Mouse (Mus musculus): ENCODE measurements at regions not wholly inside any gene's neighbourhood (a gene's known extent, or its start where the extent isn't known, plus 50 kb on each side); places are given as distances from the start of the nearest gene placed in this dataset.

GRCm38 (mm10) chr12:92601673-92602072 is 752.7 kb upstream of the Sel1l start:
- Histone ChIP-seq H3K9ac (ENCODE audit: insufficient read depth, low read depth, low read length, poor library complexity, severe bottlenecking) (no peak overlapping the region), H3K36me3 (ENCODE audit: control insufficient read depth, insufficient read depth, low read length, poor library complexity, severe bottlenecking) (no peaks in the 10 kb centered on the region), H3K4me3 (ENCODE audit: insufficient read depth in 1 of 2, low read depth in 1 of 2, low read length in 2 of 2, poor library complexity in 1 of 2, severe bottlenecking in 1 of 2) (no peak overlapping the region), H3K27ac (ENCODE audit: insufficient read depth, low read depth, low read length, poor library complexity, severe bottlenecking) (no peak overlapping the region), H3K4me1 (ENCODE audit: control insufficient read depth in 2 of 2, insufficient read depth in 2 of 2, low read length in 2 of 2, poor library complexity in 1 of 2) (no peaks in the 10 kb centered on the region), H3K9me3 (ENCODE audit: control insufficient read depth, insufficient read depth, low read depth, low read length) (no peaks in the 10 kb centered on the region)
- no peak for TF ChIP-seq MAFK (IDR thresholded peaks at IDR 0.05; ENCODE audit: insufficient read depth, low read depth, low read length)
- TF ChIP-seq ZC3H11A (IDR thresholded peaks at IDR 0.05; ENCODE audit: borderline replicate concordance, low read depth, low read length): no peak
- TF ChIP-seq ZNF384 (IDR thresholded peaks at IDR 0.05; ENCODE audit: low read depth, low read length): no peak
- no peak for TF ChIP-seq CHD2 (IDR thresholded peaks at IDR 0.05; ENCODE audit: low read depth, low read length)
- TF ChIP-seq HCFC1 (IDR thresholded peaks at IDR 0.05; ENCODE audit: borderline replicate concordance, insufficient read depth, low read length): no peak
- in situ Hi-C loops (cut with MboI; ENCODE audit: low sequenced_read_pairs in 2 of 2, unreplicated experiment in 2 of 2): no loop called here
- DNase-seq (ENCODE audit: low read depth, low spot score): no peak

- DNase-seq (ENCODE audit: low read depth, low spot score): no peak
- no peak overlapping the region for H3K4me3 ChIP-seq (ENCODE audit: insufficient read depth in 1 of 2, low read depth in 1 of 2, low read length in 2 of 2, poor library complexity in 1 of 2, severe bottlenecking in 1 of 2)
- no peak overlapping the region for H3K27ac ChIP-seq (ENCODE audit: insufficient read depth, low read depth, low read length, poor library complexity, severe bottlenecking)
- TF ChIP-seq ZNF384 (IDR thresholded peaks at IDR 0.05; ENCODE audit: low read depth, low read length): no peak
- no peak for TF ChIP-seq ZC3H11A (IDR thresholded peaks at IDR 0.05; ENCODE audit: borderline replicate concordance, low read depth, low read length)
- TF ChIP-seq CHD2 (IDR thresholded peaks at IDR 0.05; ENCODE audit: low read depth, low read length): no peak
- no peak for TF ChIP-seq MAFK (IDR thresholded peaks at IDR 0.05; ENCODE audit: insufficient read depth, low read depth, low read length)
- TF ChIP-seq HCFC1 (IDR thresholded peaks at IDR 0.05; ENCODE audit: borderline replicate concordance, insufficient read depth, low read length): no peak
- no peaks in the 10 kb centered on the region for H3K9me3 ChIP-seq (ENCODE audit: control insufficient read depth, insufficient read depth, low read depth, low read length)
- in situ Hi-C loops (cut with MboI; ENCODE audit: low sequenced_read_pairs in 2 of 2, unreplicated experiment in 2 of 2): no loop called here
- no peaks in the 10 kb centered on the region for H3K4me1 ChIP-seq (ENCODE audit: control insufficient read depth in 2 of 2, insufficient read depth in 2 of 2, low read length in 2 of 2, poor library complexity in 1 of 2)
- H3K9ac ChIP-seq (ENCODE audit: insufficient read depth, low read depth, low read length, poor library complexity, severe bottlenecking): no peak overlapping the region
- H3K36me3 ChIP-seq (ENCODE audit: control insufficient read depth, insufficient read depth, low read length, poor library complexity, severe bottlenecking): no peaks in the 10 kb centered on the region
Observed at GRCm38 (mm10) chr12:92589725-92590124, 740.8 kb upstream of the Sel1l start.

- TF ChIP-seq CHD2 (IDR thresholded peaks at IDR 0.05; ENCODE audit: low read depth, low read length): no peak
- no peak for TF ChIP-seq MAFK (IDR thresholded peaks at IDR 0.05; ENCODE audit: insufficient read depth, low read depth, low read length)
- TF ChIP-seq ZC3H11A (IDR thresholded peaks at IDR 0.05; ENCODE audit: borderline replicate concordance, low read depth, low read length): no peak
- TF ChIP-seq ZNF384 (IDR thresholded peaks at IDR 0.05; ENCODE audit: low read depth, low read length): no peak
- no peak for TF ChIP-seq HCFC1 (IDR thresholded peaks at IDR 0.05; ENCODE audit: borderline replicate concordance, insufficient read depth, low read length)
- Histone ChIP-seq H3K36me3 (ENCODE audit: control insufficient read depth, insufficient read depth, low read length, poor library complexity, severe bottlenecking) (no peaks in the 10 kb centered on the region), H3K9me3 (ENCODE audit: control insufficient read depth, insufficient read depth, low read depth, low read length) (no peaks in the 10 kb centered on the region), H3K4me3 (ENCODE audit: insufficient read depth in 1 of 2, low read depth in 1 of 2, low read length in 2 of 2, poor library complexity in 1 of 2, severe bottlenecking in 1 of 2) (no peak overlapping the region), H3K4me1 (ENCODE audit: control insufficient read depth in 2 of 2, insufficient read depth in 2 of 2, low read length in 2 of 2, poor library complexity in 1 of 2) (no peaks in the 10 kb centered on the region), H3K9ac (ENCODE audit: insufficient read depth, low read depth, low read length, poor library complexity, severe bottlenecking) (no peak overlapping the region), H3K27ac (ENCODE audit: insufficient read depth, low read depth, low read length, poor library complexity, severe bottlenecking) (no peak overlapping the region)
- DNase-seq (ENCODE audit: low read depth, low spot score): no peak
- in situ Hi-C loops (cut with MboI; ENCODE audit: low sequenced_read_pairs in 2 of 2, unreplicated experiment in 2 of 2): no loop called here
Observed at GRCm38 (mm10) chr12:92589305-92589704, 740.3 kb upstream of the Sel1l start.

- TF ChIP-seq HCFC1 (IDR thresholded peaks at IDR 0.05; ENCODE audit: borderline replicate concordance, insufficient read depth, low read length) (no peak), CHD2 (IDR thresholded peaks at IDR 0.05; ENCODE audit: low read depth, low read length) (no peak), ZNF384 (IDR thresholded peaks at IDR 0.05; ENCODE audit: low read depth, low read length) (no peak), ZC3H11A (IDR thresholded peaks at IDR 0.05; ENCODE audit: borderline replicate concordance, low read depth, low read length) (no peak), MAFK (IDR thresholded peaks at IDR 0.05; ENCODE audit: insufficient read depth, low read depth, low read length) (no peak)
- DNase-seq (ENCODE audit: low read depth, low spot score): no peak
- Histone ChIP-seq H3K9ac (ENCODE audit: insufficient read depth, low read depth, low read length, poor library complexity, severe bottlenecking) (no peak overlapping the region), H3K36me3 (ENCODE audit: control insufficient read depth, insufficient read depth, low read length, poor library complexity, severe bottlenecking) (no peaks in the 10 kb centered on the region), H3K4me1 (ENCODE audit: control insufficient read depth in 2 of 2, insufficient read depth in 2 of 2, low read length in 2 of 2, poor library complexity in 1 of 2) (no peaks in the 10 kb centered on the region), H3K27ac (ENCODE audit: insufficient read depth, low read depth, low read length, poor library complexity, severe bottlenecking) (no peak overlapping the region), H3K4me3 (ENCODE audit: insufficient read depth in 1 of 2, low read depth in 1 of 2, low read length in 2 of 2, poor library complexity in 1 of 2, severe bottlenecking in 1 of 2) (no peak overlapping the region), H3K9me3 (ENCODE audit: control insufficient read depth, insufficient read depth, low read depth, low read length) (no peaks in the 10 kb centered on the region)
- in situ Hi-C loops (cut with MboI; ENCODE audit: low sequenced_read_pairs in 2 of 2, unreplicated experiment in 2 of 2): no loop called here
Observed at GRCm38 (mm10) chr12:92578596-92578995, 729.6 kb upstream of the Sel1l start.

Measured in ES-E14 (cell line).